Mouse (Mus musculus) left cerebral cortex, adult 18-20 months (tissue): ENCODE measurements around the gene Gm21885. TPM values are rescaled to one million over a fixed set of nuclear protein-coding genes. Genes with fewer than 3 reads are reported as not detected.

Experiments used
- DNase-seq, 2 experiments: peaks; one replicate each; pipeline ENCODE4 v3.0.0; 2021 to 2022; ENCODE audit warnings: low spot score in 2 of 2, mixed read lengths in 1 of 2
- total RNA-seq, 2 experiments: library from RNA; stranded (reverse); gene quantifications; 2 replicates each; pipeline ENCODE4 v1.2.3; 2021

Gene Gm21885
- total RNA-seq, 2 experiments from 2014 or later: not detected

DNA sequence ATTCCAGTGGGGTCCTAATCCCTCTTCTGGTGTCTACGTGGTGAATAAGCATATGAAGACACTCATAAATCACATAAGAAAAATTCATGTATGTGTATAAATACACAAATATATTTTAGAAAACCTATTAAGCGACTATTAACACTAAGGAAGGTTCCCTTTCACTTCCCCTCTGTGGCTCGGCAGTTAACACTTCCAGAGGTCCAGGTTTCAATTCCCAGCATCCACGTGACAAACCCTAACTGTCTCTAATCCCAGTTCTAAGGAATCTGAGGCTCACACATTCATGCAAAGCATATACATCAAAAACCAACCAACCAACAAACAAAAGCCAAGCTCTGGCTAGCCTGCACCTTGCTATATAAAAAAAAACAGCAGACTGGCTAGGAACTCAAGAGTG is 35.8 kb downstream of the Gm21885 start:
- DNase-seq: no peak

- no peak for DNase-seq
Measured at GRCm38 (mm10) chr11:94318056-94318455, 36.4 kb downstream of the Gm21885 start.

- DNase-seq: peak in 1 of 2 experiments; percentile 40
Measured at GRCm38 (mm10) chr11:94320969-94321930, 39.6 kb downstream of the Gm21885 start.

DNA sequence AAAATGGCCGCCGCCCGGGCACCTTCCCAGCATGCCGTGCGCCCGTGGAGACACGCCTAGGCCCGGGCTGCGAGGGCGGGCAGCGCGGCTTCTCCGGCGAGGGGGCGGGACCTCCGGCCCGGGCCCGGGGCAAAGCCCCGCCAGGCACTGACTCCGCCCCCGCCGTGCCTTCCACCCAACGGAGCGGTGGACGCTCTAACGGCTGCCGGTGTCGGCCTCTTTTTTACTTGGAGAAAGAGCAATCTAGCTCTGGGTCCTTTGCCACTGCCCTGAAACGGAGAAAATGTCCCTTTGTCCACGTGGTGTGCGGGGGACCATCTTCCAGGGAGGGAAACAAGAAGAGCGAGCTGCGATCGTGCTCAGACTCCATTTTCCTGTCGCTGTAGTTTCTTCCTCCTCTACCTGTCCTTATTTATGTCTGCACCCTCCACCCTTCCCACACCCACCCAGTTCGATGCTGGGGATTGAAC is 40.3 kb downstream of the Gm21885 start, which contains the start of gene Luc7l3:
Gene Luc7l3, minus strand, starts transcription at position 58 of the 470 bp plus-strand sequence.
- DNase-seq: peak; percentile 96 to 98

GRCm38 (mm10) chr11:94322636-94323035 is 41.0 kb downstream of the Gm21885 start:
- no peak for DNase-seq

- DNase-seq: no peak
Measured at GRCm38 (mm10) chr11:94323271-94323925, 41.7 kb downstream of the Gm21885 start.

- no peak for DNase-seq
Measured at GRCm38 (mm10) chr11:94324618-94325017, 42.9 kb downstream of the Gm21885 start.

DNA sequence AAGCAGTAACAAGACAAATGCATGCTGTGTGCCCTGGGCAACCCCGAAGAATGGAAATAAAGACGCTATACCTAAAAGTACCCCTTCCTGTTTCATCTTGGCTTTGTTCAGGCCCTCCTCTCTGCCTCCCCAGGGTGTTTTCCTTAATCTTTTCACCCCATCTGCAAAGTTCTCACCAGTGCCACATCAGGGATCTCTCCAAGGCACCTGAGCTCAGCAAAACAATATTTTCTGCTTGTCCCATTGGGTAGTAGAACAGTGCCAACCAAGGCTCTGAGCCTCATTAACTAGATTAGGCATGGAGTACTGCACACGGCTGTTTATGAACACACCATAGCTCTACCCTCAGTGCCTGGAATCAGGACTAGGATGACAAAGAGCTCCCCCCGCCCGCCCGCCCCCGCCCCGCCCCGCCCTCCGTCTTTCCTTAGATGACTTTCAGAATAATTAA is 45.3 kb downstream of the Gm21885 start:
- DNase-seq: no peak

- DNase-seq: peak; percentile 96 to 98
Measured at GRCm38 (mm10) chr11:94327693-94328643, 46.3 kb downstream of the Gm21885 start, which contains the start of gene Ankrd40. TSS of gene Ankrd40 (plus strand) at chr11:94328001.

DNA sequence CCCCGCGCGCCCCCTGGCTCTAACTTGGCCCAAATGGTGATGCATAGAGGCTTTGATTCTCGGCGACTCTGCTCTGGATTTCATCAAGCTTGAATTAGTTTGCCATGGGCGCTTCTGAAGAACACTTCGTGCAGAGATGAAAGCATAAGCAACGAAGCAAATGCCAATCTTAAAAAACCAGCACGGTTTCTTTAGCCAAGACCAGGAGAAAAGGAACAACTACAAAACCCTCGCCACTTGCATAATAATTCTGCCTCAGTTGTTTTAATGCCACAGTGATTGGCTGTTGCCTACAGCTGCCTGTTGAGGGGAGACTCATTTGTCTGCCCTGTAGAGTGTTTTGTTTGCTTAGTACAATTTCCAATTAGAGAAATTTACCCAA is 47.0 kb downstream of the Gm21885 start:
- DNase-seq: peak in 1 of 2 experiments; percentile 23

DNA sequence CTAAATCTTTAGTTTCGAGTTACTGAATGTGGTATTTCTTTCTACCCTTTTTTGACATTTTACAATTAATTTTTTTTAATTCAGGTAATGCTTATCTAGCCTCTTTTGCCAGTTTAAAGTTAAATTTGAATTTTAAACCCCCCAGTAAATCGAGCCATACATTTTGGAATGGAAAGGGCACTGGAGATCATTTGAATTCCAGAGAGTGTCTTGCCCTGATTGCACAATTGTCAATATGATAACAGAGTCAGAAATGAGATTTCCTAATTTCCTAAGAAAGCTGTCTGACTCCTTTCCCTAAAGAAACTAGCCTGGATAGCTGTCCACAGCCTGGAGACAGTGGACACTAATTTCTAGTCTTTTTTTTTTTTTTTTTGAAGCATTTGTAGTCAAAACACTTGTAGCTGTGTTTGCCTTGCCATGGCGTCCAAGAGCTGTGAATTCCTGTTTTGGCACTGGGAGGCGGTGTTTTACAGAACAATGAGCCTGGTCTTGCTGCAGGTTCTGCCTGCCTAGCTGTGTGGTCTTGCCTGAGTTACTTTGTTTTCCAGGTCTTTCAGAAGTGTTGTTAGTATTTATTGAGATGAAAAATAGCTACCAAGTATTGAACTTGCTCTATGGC is 47.7 kb downstream of the Gm21885 start:
- DNase-seq: peak; percentile 38 to 65

GRCm38 (mm10) chr11:94330211-94330610 is 48.5 kb downstream of the Gm21885 start:
- DNase-seq: no peak

DNA sequence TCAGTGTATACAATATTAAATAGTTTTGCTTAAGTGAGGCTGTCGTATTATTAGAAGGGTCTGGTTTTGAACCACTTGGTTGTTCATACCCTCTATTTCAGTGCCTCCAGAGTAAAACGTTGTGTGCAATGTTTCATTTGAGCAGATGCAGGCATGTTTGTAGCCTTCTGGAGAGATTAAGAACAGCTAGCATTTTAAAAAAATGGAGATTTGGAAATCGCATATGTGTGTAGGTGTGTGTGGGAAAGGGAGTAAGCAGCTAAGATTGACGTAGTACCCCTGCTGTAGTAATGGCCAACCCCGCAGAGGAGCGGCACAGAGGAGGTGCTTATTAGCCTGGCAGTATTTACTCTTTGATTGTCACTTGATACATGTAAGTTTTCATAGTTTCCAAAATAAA is 51.1 kb downstream of the Gm21885 start:
- no peak for DNase-seq

DNA sequence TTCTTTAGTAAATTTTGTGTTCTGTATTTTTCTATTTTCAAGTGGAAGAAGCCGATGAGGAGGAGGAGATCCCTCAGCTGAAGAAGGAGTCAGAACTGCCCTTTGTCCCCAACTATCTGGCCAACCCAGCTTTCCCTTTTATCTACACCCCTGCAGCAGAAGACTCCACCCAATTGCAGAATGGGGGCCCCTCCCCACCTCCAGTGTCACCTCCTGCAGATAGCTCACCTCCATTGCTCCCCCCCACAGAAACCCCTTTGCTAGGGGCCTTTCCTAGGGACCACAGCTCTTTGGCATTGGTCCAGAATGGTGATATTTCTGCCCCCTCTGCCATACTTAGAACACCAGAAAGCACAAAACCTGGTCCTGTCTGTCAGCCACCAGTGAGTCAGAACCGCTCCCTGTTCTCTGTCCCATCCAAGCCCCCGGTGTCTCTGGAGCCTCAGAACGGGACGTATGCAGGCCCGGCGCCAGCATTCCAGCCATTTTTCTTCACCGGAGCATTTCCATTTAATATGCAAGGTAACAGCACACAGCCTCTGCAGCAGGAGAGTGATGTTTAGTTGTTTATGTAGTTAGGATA is 52.8 kb downstream of the Gm21885 start:
- DNase-seq: no peak

Other genes starting within 250 kb of the Gm21885 start
- gene Tob1, start 70.4 kb upstream of the Gm21885 start, total RNA-seq: 10 to 100 TPM; 40.6 to 42.1 TPM
- gene Wfikkn2, start 35.9 kb upstream of the Gm21885 start, total RNA-seq: 1 to 10 TPM; 1.8 to 2.2 TPM
- gene Luc7l3, start 40.1 kb downstream of the Gm21885 start, total RNA-seq: 100 to 1,000 TPM; 110 to 111 TPM
- gene Ankrd40, start 46.1 kb downstream of the Gm21885 start, total RNA-seq: 100 to 1,000 TPM; 123 to 141 TPM
- 1 to 10 TPM; 2.5 to 3.7 TPM for gene Abcc3, start 111.1 kb downstream of the Gm21885 start, total RNA-seq
- 10 to 100 TPM; 72.0 to 86.1 TPM for gene Cacna1g, start 192.3 kb downstream of the Gm21885 start, total RNA-seq
- gene Spata20, start 204.3 kb downstream of the Gm21885 start, total RNA-seq: not detected
- gene Epn3, start 218.1 kb downstream of the Gm21885 start, total RNA-seq: 1 to 10 TPM in 1 of 2 experiments, under 1 TPM in 1; 0.84 to 2.0 TPM
- 1 to 10 TPM; 5.7 to 7.8 TPM for gene Mycbpap, start 239.9 kb downstream of the Gm21885 start, total RNA-seq